Mouse (Mus musculus) embryonic facial prominence, embryonic 14.5 days (tissue): ENCODE measurements around the gene Tekt4. TPM values are rescaled to one million over a fixed set of nuclear protein-coding genes. Genes with fewer than 3 reads are reported as not detected.

Source experiments
- ATAC-seq: fragments of 200-750 bp; cut with Nextera tagmentation; 2 replicates; pipeline ENCODE4 v1.8.0; 2017; ENCODE audit warnings: low read depth, moderate number of reproducible peaks, moderate TSS enrichment
- DNase-seq: peaks from one replicate; pipeline ENCODE4 v3.0.0-alpha.2; 2015; ENCODE audit warnings: low spot score
- H3K27ac ChIP-seq: fragments of 300-500 bp; sonication (generic); replicated peaks from 2 replicates; pipeline ENCODE4 v1.5.1; 2014; ENCODE audit warnings: low read depth, mild to moderate bottlenecking, low read length, moderate library complexity
- H3K27me3 ChIP-seq: fragments of 300-500 bp; sonication (generic); replicated peaks from 2 replicates; pipeline ENCODE4 v1.6.1; 2014; ENCODE audit warnings: low read length; ENCODE audit not compliant: control insufficient read depth, insufficient read depth
- H3K36me3 ChIP-seq: fragments of 300-500 bp; sonication (generic); 2 replicates; pipeline ENCODE4 v1.6.1; 2014; ENCODE audit warnings: low read length, mixed read lengths; ENCODE audit not compliant: control insufficient read depth, insufficient read depth
- H3K4me1 ChIP-seq: fragments of 300-500 bp; sonication (generic); 2 replicates; pipeline ENCODE4 v1.6.1; 2014; ENCODE audit warnings: antibody characterized with exemption, low read length; ENCODE audit not compliant: control insufficient read depth, insufficient read depth
- H3K4me2 ChIP-seq: fragments of 300-500 bp; sonication (generic); 2 replicates; pipeline ENCODE4 v1.6.1; 2014; ENCODE audit warnings: low read depth, mild to moderate bottlenecking, low read length, moderate library complexity, mixed read lengths
- H3K4me3 ChIP-seq: fragments of 300-500 bp; sonication (generic); 2 replicates; pipeline ENCODE4 v1.5.1; 2014; ENCODE audit warnings: low read depth, mild to moderate bottlenecking, low read length
- H3K9ac ChIP-seq: fragments of 300-500 bp; sonication (generic); 2 replicates; pipeline ENCODE4 v1.6.1; 2014; ENCODE audit warnings: low read depth, mild to moderate bottlenecking, low read length, moderate library complexity, mixed read lengths
- H3K9me3 ChIP-seq: fragments of 300-500 bp; sonication (generic); 2 replicates; pipeline ENCODE4 v1.6.1; 2016; ENCODE audit warnings: low read length; ENCODE audit not compliant: control insufficient read depth
- WGBS: fragments of 180-500 bp; shearing (Covaris S2); extraction: QIAGEN DNeasy Blood & Tissue Kit; methylation state at CpG from one replicate; pipeline ENCODE4 v1.1.7; 2014; 5-methylcytosine and 5-hydroxymethylcytosine counted together
- polyA plus RNA-seq: library from polyadenylated mRNA; unstranded; fragments of >200 nt; fragmentation: Nextera tagmentation; extraction: Ambion mirVana; gene quantifications from 2 replicates; pipeline ENCODE4 v1.2.1, GENCODE M21; 2014

Gene Tekt4
- polyA plus RNA-seq, 1 experiment from 2014 or later, result 3.0 TPM

DNA sequence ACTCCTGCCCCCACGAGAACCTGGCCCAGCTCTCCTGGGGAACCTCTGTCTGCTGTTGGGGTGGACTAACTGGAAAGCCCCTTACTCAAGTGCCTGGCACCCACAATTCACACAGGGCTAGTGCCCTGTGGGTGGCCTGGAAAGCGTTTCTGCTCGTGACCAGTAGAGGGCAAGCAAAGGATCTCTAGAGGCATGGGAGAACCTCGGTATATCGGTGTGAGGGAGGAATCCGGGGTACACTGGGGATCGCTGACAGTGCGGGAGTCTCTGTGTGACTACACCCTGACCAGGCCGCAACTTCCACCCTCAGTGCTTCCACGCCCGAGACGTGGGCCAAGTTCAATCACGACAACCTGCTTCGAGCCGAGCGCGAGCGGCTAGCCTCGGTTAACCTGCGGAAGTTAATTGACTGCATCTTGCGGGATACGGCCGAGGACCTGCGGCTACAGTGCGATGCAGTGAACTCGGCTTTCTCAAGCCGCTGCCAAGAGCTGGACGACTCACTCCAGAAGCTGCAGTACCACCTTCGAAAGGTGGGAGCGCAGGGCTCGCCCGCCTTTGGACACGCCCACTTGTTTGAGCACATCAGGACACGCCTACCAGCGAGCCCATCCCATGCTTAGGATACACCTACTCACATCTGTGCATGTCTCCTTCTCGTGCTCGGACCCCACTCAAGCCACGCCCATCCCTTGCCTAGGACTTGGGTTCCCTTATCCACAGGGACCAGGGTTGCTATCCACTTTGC, 20.1 kb downstream of the Tekt4 start:
- Histone ChIP-seq H3K36me3 (no peaks in the 10 kb centered on the region), H3K4me2 (peak overlapping the region; percentile 87), H3K4me3 (peak overlapping the region; percentile 39), H3K27me3 (peaks cover 7% of the 10 kb centered on the region; the same call in 1 of the 2 replicates), H3K4me1 (0 out of 2 replicates have a peak, but pooled peaks cover 4% of the 10 kb centered on the region), H3K27ac (no peak overlapping the region), H3K9ac (peak overlapping the region; percentile 51), H3K9me3 (no peaks in the 10 kb centered on the region)
- WGBS, result under 1% methylated on average over 35 of the region's 38 CpGs
- peak; percentile 82 for DNase-seq
- ATAC-seq, result peak; percentile 69

DNA sequence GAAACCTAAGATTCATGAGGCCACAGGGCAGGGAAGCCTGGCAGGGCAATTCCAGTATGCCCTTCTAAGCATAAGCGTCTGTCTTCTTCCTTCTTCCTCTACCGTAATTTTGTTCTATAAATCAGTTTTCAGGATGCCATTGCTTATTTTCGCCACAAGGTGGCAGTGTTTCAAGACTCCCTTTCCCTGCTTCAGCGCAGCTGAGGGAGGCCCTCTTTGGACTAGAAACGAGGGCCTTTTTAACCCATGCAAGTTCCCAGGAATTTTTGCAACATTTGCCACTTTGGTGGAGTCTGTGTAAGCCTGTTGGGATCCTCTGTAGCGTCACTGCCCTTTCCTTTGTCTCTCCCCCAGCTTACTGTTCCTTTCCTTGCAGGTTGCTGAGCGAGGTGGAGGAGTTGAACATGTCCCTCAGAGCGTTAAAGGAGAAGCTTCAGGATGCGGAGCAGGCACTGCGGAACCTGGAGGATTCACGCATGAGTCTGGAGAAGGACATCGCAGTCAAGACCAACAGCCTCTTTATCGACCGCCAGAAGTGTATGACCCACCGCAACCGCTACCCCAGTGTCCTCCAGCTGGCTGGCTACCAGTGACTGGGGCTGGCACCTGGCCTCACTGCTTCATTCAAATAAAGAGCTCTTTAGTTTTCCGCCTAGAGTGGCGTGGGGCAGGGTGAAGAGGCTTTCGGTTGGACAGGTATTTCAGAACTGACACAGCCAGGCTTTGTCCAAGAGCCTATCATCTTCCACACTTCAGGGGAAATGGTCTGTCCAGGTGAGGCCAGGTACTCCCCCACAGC, 21.7 kb downstream of the Tekt4 start:
- Histone ChIP-seq H3K4me2 (no peak overlapping the region), H3K36me3 (no peaks in the 10 kb centered on the region), H3K4me3 (no peak overlapping the region), H3K27ac (no peak overlapping the region), H3K9me3 (no peaks in the 10 kb centered on the region), H3K9ac (no peak overlapping the region), H3K27me3 (peaks cover 7% of the 10 kb centered on the region; the same call in 1 of the 2 replicates), H3K4me1 (0 out of 2 replicates have a peak, but pooled peaks cover 4% of the 10 kb centered on the region)
- peak; percentile 68 for DNase-seq
- WGBS, result 36% methylated on average over 19 of the region's 19 CpGs
- ATAC-seq, result peak; percentile 48; the same call in 1 of the 2 replicates

DNA sequence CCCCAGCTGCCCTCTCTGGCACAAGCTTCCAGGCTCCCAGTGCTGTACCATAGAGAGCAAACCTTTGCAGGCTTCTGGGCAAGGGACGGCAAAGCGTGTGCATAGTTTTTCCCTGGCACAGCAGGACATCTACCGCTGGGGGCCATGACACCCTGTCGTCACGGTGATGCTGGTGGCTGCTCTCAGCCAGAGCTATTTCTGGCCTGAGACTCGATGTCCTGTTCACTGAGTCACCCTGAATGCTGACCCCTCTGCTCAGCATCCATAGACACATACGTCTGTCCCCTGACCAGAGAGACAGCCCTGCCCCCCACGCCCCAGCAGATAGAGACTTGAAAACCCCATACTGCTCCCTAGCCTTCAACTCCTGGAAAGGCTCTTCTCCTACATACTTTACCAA, 25.7 kb downstream of the Tekt4 start:
- DNase-seq (no peak), ATAC-seq (no peak)
- Histone ChIP-seq H3K27ac (no peak overlapping the region), H3K4me2 (no peak overlapping the region), H3K9ac (no peak overlapping the region), H3K27me3 (no peaks in the 10 kb centered on the region), H3K9me3 (no peaks in the 10 kb centered on the region), H3K4me3 (no peak overlapping the region), H3K36me3 (no peaks in the 10 kb centered on the region), H3K4me1 (no peaks in the 10 kb centered on the region)
- 53% methylated on average over 8 of the region's 8 CpGs for WGBS

DNA sequence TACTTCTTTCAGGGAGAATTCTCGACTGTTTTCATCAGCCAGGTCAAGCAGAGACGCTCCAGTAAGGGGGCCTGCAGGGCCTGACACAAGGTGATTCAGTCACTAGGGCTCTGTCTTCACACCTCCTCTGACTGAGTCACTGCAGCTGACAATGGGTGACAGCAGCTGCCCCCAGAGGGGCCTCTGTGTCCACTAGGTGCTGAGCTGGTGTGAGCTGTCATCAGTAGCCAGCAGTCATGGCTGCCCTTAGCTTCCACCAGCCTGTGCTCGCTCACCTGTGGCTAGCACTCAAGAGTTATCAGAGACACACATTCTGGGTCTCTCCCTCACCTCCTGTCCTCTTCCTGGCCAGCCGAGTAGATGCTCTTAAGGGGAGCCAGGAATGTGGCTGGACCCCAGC, 26.4 kb downstream of the Tekt4 start:
- Histone ChIP-seq H3K27me3 (no peaks in the 10 kb centered on the region), H3K4me2 (no peak overlapping the region), H3K27ac (no peak overlapping the region), H3K9me3 (no peaks in the 10 kb centered on the region), H3K36me3 (no peaks in the 10 kb centered on the region), H3K9ac (no peak overlapping the region), H3K4me1 (no peaks in the 10 kb centered on the region), H3K4me3 (no peak overlapping the region)
- 69% methylated on average over 4 of the region's 4 CpGs for WGBS
- ATAC-seq (no peak), DNase-seq (no peak)

DNA sequence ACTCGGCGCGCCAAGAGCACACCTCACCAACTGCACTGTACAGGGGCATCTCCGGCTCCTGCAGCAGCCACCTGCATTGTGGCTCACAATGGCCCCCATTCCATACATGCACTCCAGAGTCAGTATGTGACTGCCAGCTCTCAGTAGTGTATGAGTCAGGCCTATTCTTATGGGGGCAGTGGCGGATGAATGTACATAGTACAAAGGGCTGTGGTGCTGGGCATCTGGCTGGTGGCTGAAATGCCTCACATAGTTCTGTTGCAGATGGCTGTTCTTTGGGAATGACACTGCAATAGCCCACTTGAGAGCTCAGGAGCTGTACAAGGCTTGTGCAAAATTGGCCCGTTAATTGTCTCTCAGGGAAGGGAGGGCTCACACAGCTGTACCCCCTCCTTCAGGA, 27.7 kb downstream of the Tekt4 start:
- no peaks in the 10 kb centered on the region for H3K9me3 ChIP-seq
- H3K4me2 ChIP-seq, result no peak overlapping the region
- no peaks in the 10 kb centered on the region for H3K4me1 ChIP-seq
- no peaks in the 10 kb centered on the region for H3K36me3 ChIP-seq
- H3K9ac ChIP-seq, result no peak overlapping the region
- 85% methylated on average over 6 of the region's 6 CpGs for WGBS
- H3K4me3 ChIP-seq, result no peak overlapping the region
- no peak overlapping the region for H3K27ac ChIP-seq
- no peak for DNase-seq
- H3K27me3 ChIP-seq, result no peaks in the 10 kb centered on the region
- no peak for ATAC-seq

DNA sequence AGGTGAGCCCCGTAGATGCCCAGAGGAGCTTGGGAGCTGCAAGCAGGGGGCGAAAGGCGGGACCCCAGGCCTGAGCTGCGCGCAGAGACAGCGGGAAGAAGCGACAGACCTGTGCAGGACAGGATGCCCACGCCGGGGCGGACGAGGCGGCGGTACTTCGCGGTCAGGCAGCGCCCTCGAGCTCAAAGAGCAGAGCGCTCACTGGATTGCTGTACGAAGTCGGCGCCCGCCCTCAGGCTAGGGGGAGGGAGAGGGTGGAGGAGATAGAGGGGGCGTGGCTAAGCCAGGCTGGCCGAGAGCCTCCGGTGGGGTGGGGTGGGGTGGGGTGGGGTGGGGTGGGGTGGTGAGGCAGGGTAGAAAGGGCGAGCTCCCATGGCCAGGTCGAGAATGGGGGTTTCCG, 42.6 kb downstream of the Tekt4 start, which contains the start of gene Sstr5:
Sstr5 (minus strand) TSS at position 276 of the 400 bp plus-strand sequence.
- no peaks in the 10 kb centered on the region for H3K36me3 ChIP-seq
- H3K4me3 ChIP-seq, result peak within 1 kb of the TSS; percentile 27
- no peak within 1 kb of the TSS for H3K27ac ChIP-seq
- peak within 1 kb of the TSS; percentile 47; the same call in 1 of the 2 replicates for H3K9ac ChIP-seq
- ATAC-seq (no peak; the same call in 1 of the 2 replicates), DNase-seq (peak; percentile 49)
- peak within 1 kb of the TSS; percentile 52 for H3K4me2 ChIP-seq
- H3K27me3 ChIP-seq, result peaks cover 19% of the 10 kb centered on the region
- no peaks in the 10 kb centered on the region for H3K9me3 ChIP-seq
- 0 out of 2 replicates have a peak, but pooled peaks cover 4% of the 10 kb centered on the region for H3K4me1 ChIP-seq
- 0% methylated on average over 6 of the region's 28 CpGs for WGBS

DNA sequence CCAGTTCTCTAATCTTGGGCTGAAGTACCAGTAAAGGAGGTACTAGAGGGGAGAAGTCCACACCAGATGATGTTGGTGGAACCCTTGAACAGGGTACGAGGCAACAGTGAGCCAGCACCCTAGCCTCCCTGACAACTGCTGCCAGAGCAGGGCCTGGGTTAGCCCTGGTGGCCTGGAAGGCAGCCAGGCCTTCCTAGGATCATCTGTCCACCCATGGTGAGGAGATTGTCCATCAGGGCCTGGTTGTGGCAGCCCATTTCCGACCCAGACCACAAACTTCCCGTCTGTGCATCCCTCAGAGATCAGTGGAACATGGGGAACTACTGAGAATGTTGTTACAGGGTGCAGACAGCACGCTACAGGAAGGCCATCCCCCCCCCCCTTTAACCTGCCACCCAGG, 48.2 kb downstream of the Tekt4 start:
- H3K4me3 ChIP-seq, result no peak overlapping the region
- H3K27ac ChIP-seq, result no peak overlapping the region

DNA sequence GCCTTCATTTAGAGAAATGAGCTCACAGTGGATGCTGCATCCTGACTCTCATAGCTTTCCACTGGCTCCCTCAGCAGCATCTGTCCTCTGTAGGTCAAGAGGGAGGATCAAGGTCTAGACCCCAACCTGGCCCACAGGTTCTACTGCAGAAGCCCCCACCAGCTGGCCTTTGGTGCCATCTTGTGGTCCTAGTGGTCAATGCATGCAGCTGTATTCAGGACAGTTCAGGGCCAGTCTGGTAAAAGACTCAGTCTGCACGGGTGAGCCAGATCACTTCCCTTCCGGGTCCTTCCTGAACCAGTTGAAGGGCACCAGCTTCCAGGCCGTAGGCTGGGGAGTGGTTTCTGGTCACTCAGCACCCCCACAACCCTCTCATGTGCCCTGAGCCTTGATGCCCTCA, 53.4 kb downstream of the Tekt4 start:
- Histone ChIP-seq H3K27ac (no peak overlapping the region), H3K27me3 (no peaks in the 10 kb centered on the region), H3K4me3 (no peak overlapping the region), H3K4me1 (no peaks in the 10 kb centered on the region), H3K9me3 (no peaks in the 10 kb centered on the region), H3K4me2 (no peak overlapping the region), H3K9ac (no peak overlapping the region), H3K36me3 (no peaks in the 10 kb centered on the region)
- peak; percentile 45 for ATAC-seq
- DNase-seq, result peak; percentile 56
- WGBS, result 27% methylated on average over 3 of the region's 3 CpGs

More for the DNA sequence above, 48.2 kb downstream of the Tekt4 start:
- Histone ChIP-seq H3K36me3 (no peaks in the 10 kb centered on the region), H3K4me1 (no peaks in the 10 kb centered on the region), H3K4me2 (no peak overlapping the region), H3K9ac (no peak overlapping the region), H3K27me3 (no peaks in the 10 kb centered on the region; the same call in 1 of the 2 replicates), H3K9me3 (no peaks in the 10 kb centered on the region)
- DNase-seq, result no peak
- no peak for ATAC-seq
- 75% methylated on average over 4 of the region's 4 CpGs for WGBS
